Mouse (Mus musculus) embryo, embryonic 10.5 days (tissue): ENCODE results near the gene Tab2.

Experiments used
- DNase-seq: peaks from one replicate; pipeline ENCODE4 v3.0.0-alpha.2; 2015; ENCODE audit warnings: low spot score

Gene Tab2

GRCm38 (mm10) chr10:7956228-7957001 is at the start of gene Tab2:
TSS of gene Tab2 (minus strand) at chr10:7956230.
- DNase-seq, result peak; percentile 92

- no peak for DNase-seq
These were observed 36.4 kb upstream of the Tab2 start for GRCm38 (mm10) chr10:7992258-7992919.

GRCm38 (mm10) chr10:7991596-7991995 is 35.6 kb upstream of the Tab2 start:
- DNase-seq, result no peak

- DNase-seq, result no peak
These were observed 31.5 kb upstream of the Tab2 start for GRCm38 (mm10) chr10:7987521-7987920.

- DNase-seq, result no peak
These were observed 20.4 kb upstream of the Tab2 start for GRCm38 (mm10) chr10:7976462-7976861.

GRCm38 (mm10) chr10:7968747-7969280 is 12.8 kb upstream of the Tab2 start:
- DNase-seq, result no peak

- no peak for DNase-seq
These were observed 11.1 kb upstream of the Tab2 start for GRCm38 (mm10) chr10:7967096-7967495.

GRCm38 (mm10) chr10:7959073-7959472 is 3.0 kb upstream of the Tab2 start:
- DNase-seq, result no peak

- peak; percentile 51 for DNase-seq
These were observed 352 bp downstream of the Tab2 start for GRCm38 (mm10) chr10:7955634-7956121.

GRCm38 (mm10) chr10:7954989-7955633 is 919 bp downstream of the Tab2 start:
- DNase-seq, result peak; percentile 55

GRCm38 (mm10) chr10:7954627-7954988 is 1.4 kb downstream of the Tab2 start:
- peak; percentile 52 for DNase-seq

- peak; percentile 46 for DNase-seq
These were observed 13.0 kb downstream of the Tab2 start for GRCm38 (mm10) chr10:7943006-7943405.

GRCm38 (mm10) chr10:7936556-7937192 is 19.4 kb downstream of the Tab2 start:
- DNase-seq, result no peak

- DNase-seq, result no peak
These were observed 23.1 kb downstream of the Tab2 start for GRCm38 (mm10) chr10:7932958-7933357.

- no peak for DNase-seq
These were observed 27.0 kb downstream of the Tab2 start for GRCm38 (mm10) chr10:7928996-7929395.

- no peak for DNase-seq
These were observed 30.5 kb downstream of the Tab2 start for GRCm38 (mm10) chr10:7925481-7925880.

- no peak for DNase-seq
These were observed 32.6 kb downstream of the Tab2 start for GRCm38 (mm10) chr10:7923433-7923832.

- DNase-seq, result no peak
These were observed 44.8 kb downstream of the Tab2 start for GRCm38 (mm10) chr10:7911268-7911667.

- DNase-seq, result no peak
These were observed 48.9 kb downstream of the Tab2 start for GRCm38 (mm10) chr10:7907151-7907550.

- DNase-seq, result no peak
These were observed 51.9 kb downstream of the Tab2 start for GRCm38 (mm10) chr10:7904157-7904556.

GRCm38 (mm10) chr10:7900719-7901627 is 55.1 kb downstream of the Tab2 start:
- no peak for DNase-seq
